Mouse (Mus musculus) ES-E14 (cell line): ENCODE measurements around the gene Lmo2. TPM values are rescaled to one million over a fixed set of nuclear protein-coding genes. Genes with fewer than 3 reads are reported as not detected.

Source experiments
- DNase-seq: peaks from one replicate; pipeline ENCODE4 v3.0.0-alpha.2; 2013; ENCODE audit warnings: low read depth, low spot score
- H3K27ac ChIP-seq: 2 replicates; pipeline ENCODE4 v1.5.1; 2012; ENCODE audit warnings: low read depth, mild to moderate bottlenecking, low read length, moderate library complexity, mixed read lengths; ENCODE audit not compliant: poor library complexity, insufficient read depth, severe bottlenecking
- H3K36me3 ChIP-seq: 2 replicates; pipeline ENCODE4 v1.6.1; 2012; ENCODE audit warnings: mild to moderate bottlenecking, low read length, moderate library complexity, mixed read lengths; ENCODE audit not compliant: control insufficient read depth, poor library complexity, insufficient read depth, severe bottlenecking
- H3K4me1 ChIP-seq, 2 experiments: fragments of 150-350 bp in 1 of 2; sonication (generic) in 1 of 2; 2 replicates each; pipeline ENCODE4 v1.6.1; 2012; ENCODE audit warnings: low read length in 2 of 2, mild to moderate bottlenecking in 1 of 2, mixed read lengths in 1 of 2; ENCODE audit not compliant: control insufficient read depth in 2 of 2, insufficient read depth in 2 of 2, poor library complexity in 1 of 2
- H3K4me3 ChIP-seq, 2 experiments: fragments of 150-350 bp in 1 of 2; sonication (generic) in 1 of 2; 2 replicates each; pipeline ENCODE4 v1.5.1; 2012; ENCODE audit warnings: low read length in 2 of 2, low read depth in 1 of 2, mild to moderate bottlenecking in 1 of 2, mixed read lengths in 1 of 2; ENCODE audit not compliant: insufficient read depth in 1 of 2, poor library complexity in 1 of 2, severe bottlenecking in 1 of 2
- H3K9ac ChIP-seq: 2 replicates; pipeline ENCODE4 v1.6.1; 2012; ENCODE audit warnings: low read depth, mild to moderate bottlenecking, low read length, mixed read lengths; ENCODE audit not compliant: poor library complexity, insufficient read depth, severe bottlenecking
- H3K9me3 ChIP-seq: fragments of 150-350 bp; sonication (generic); 2 replicates; pipeline ENCODE4 v1.6.1; 2012; ENCODE audit warnings: low read depth, mild to moderate bottlenecking, low read length; ENCODE audit not compliant: control insufficient read depth, insufficient read depth
- CHD2 ChIP-seq: IDR thresholded peaks from 2 replicates; pipeline ENCODE4 v1.6.1; 2014; ENCODE audit warnings: mild to moderate bottlenecking, low read depth, low read length, inconsistent platforms
- HCFC1 ChIP-seq: IDR thresholded peaks from 2 replicates; pipeline ENCODE4 v1.6.1; 2012; ENCODE audit warnings: low read length, inconsistent platforms, borderline replicate concordance; ENCODE audit not compliant: insufficient read depth
- MAFK ChIP-seq: IDR thresholded peaks from 2 replicates; pipeline ENCODE4 v1.6.1; 2014; ENCODE audit warnings: mild to moderate bottlenecking, low read depth, low read length, inconsistent platforms; ENCODE audit not compliant: insufficient read depth
- ZC3H11A ChIP-seq: IDR thresholded peaks from 2 replicates; pipeline ENCODE4 v1.6.1; 2012; ENCODE audit warnings: low read depth, mild to moderate bottlenecking, inconsistent platforms, low read length, borderline replicate concordance
- ZNF384 ChIP-seq: IDR thresholded peaks from 2 replicates; pipeline ENCODE4 v1.6.1; 2012; ENCODE audit warnings: low read depth, low read length, inconsistent platforms
- in situ Hi-C, 2 experiments: fragments of 600-800 bp; cut with MboI; formaldehyde crosslinking; loops; one replicate each; pipeline ENCODE4 v1.15.1; 2025; ENCODE audit warnings: low sequenced_read_pairs in 2 of 2, inconsistent platforms in 1 of 2; ENCODE audit not compliant: unreplicated experiment in 2 of 2
- total RNA-seq: library from RNA; depleted of rRNA; stranded (reverse); fragments of 300-350 nt; gene quantifications from 2 replicates; pipeline ENCODE4 v1.2.3, GENCODE M21; 2012

The Lmo2 gene
- total RNA-seq, 1 experiment = 0.76 TPM

GRCm38 (mm10) chr2:103970041-103970790 is 12.4 kb downstream of the Lmo2 start:
- in situ Hi-C loops = loop anchor here in 1 of 2 experiments (10.0 kb wide), 1 partner anchor 95 kb away; no protein-coding TSS in a partner anchor
- peak overlapping the region; percentile 69 for H3K9ac ChIP-seq

GRCm38 (mm10) chr2:103970791-103971649 is 13.2 kb downstream of the Lmo2 start:
- Histone ChIP-seq H3K36me3 (no peaks in the 10 kb centered on the region), H3K9me3 (no peaks in the 10 kb centered on the region), H3K4me1 (0 out of 4 replicates have a peak, but pooled peaks cover 0 to 2% of the 10 kb centered on the region in 2 experiments), H3K9ac (peak overlapping the region; percentile 69), H3K4me3 (peak overlapping the region; percentile 43 to 75), H3K27ac (no peak overlapping the region)
- in situ Hi-C loops = loop anchor here in 1 of 2 experiments (10.0 kb wide), 1 partner anchor 96 kb away; no protein-coding TSS in a partner anchor
- no peak for DNase-seq
- no peak for TF ChIP-seq CHD2
- TF ChIP-seq ZC3H11A = no peak
- no peak for TF ChIP-seq MAFK

More at GRCm38 (mm10) chr2:103970041-103970790, 12.4 kb downstream of the Lmo2 start:
- Histone ChIP-seq H3K9me3 (no peaks in the 10 kb centered on the region), H3K27ac (no peak overlapping the region), H3K4me3 (peak overlapping the region; percentile 75 to 82), H3K36me3 (no peaks in the 10 kb centered on the region), H3K4me1 (0 out of 4 replicates have a peak, but pooled peaks cover 0 to 2% of the 10 kb centered on the region in 2 experiments)
- DNase-seq = no peak
- TF ChIP-seq CHD2 (no peak), ZNF384 (peak; percentile 84)

DNA sequence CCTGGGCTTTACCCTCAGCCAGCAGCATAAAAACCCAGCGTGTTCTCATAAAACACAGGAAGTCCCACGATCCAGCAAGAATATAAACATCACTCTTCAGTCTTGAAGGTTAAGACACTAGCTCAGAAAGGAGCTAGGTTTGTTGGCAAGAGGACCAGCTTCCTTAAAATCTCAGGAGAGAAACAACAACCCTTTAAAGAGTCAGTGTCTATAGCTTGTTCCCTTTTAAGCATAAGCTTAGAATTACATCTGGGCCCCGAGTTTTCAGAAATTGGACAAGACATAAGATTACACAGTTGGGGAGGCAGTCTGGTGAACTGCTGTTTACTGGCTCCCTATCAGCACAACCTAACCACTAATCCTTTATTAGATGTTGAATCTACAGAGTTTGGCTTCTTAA is 14.1 kb downstream of the Lmo2 start:
- Histone ChIP-seq H3K9ac (no peak overlapping the region), H3K4me3 (no peak overlapping the region), H3K36me3 (no peaks in the 10 kb centered on the region), H3K9me3 (no peaks in the 10 kb centered on the region), H3K27ac (no peak overlapping the region), H3K4me1 (0 out of 4 replicates have a peak, but pooled peaks cover 0 to 2% of the 10 kb centered on the region in 2 experiments)
- TF ChIP-seq CHD2 = no peak
- TF ChIP-seq ZNF384 = no peak
- no peak for TF ChIP-seq MAFK
- no peak for TF ChIP-seq ZC3H11A
- TF ChIP-seq HCFC1 = no peak
- DNase-seq = no peak
- in situ Hi-C loops = loop anchor here in 1 of 2 experiments (10.0 kb wide), 1 partner anchor 97 kb away; no protein-coding TSS in a partner anchor

DNA sequence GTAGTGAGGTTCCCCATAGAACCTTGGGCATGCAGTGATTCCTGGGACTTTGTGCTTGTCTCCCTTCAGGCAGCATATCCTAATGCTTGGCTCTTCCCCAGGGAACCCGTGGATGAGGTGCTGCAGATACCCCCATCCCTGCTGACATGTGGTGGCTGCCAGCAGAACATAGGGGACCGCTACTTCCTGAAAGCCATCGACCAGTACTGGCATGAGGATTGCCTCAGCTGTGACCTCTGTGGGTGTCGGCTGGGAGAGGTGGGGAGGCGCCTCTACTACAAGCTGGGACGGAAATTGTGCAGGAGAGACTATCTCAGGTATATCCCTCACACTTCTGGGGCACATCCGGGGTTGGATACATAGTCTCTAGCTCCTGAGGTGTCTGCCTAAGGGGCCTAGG is 18.1 kb downstream of the Lmo2 start:
- Histone ChIP-seq H3K9me3 (no peaks in the 10 kb centered on the region), H3K27ac (no peak overlapping the region), H3K36me3 (no peaks in the 10 kb centered on the region), H3K4me1 (no peaks in the 10 kb centered on the region), H3K9ac (no peak overlapping the region), H3K4me3 (no peak overlapping the region)
- no peak for DNase-seq
- TF ChIP-seq MAFK = no peak
- no peak for TF ChIP-seq ZNF384
- no peak for TF ChIP-seq HCFC1
- no peak for TF ChIP-seq ZC3H11A
- TF ChIP-seq CHD2 = no peak
- in situ Hi-C loops = loop anchor here in 1 of 2 experiments (10.0 kb wide), 1 partner anchor 101 kb away; no protein-coding TSS in a partner anchor
